Mouse (Mus musculus): ENCODE measurements around the gene Galnt16. TPM values are rescaled to one million over a fixed set of nuclear protein-coding genes. Genes with fewer than 3 reads are reported as not detected.
A peak's percentile ranks its signal among the peaks of the same experiment; 100 is the strongest.

The Galnt16 gene
- polyA plus RNA-seq, 1 experiment from 2014 or later, result 6.3 TPM

DNA sequence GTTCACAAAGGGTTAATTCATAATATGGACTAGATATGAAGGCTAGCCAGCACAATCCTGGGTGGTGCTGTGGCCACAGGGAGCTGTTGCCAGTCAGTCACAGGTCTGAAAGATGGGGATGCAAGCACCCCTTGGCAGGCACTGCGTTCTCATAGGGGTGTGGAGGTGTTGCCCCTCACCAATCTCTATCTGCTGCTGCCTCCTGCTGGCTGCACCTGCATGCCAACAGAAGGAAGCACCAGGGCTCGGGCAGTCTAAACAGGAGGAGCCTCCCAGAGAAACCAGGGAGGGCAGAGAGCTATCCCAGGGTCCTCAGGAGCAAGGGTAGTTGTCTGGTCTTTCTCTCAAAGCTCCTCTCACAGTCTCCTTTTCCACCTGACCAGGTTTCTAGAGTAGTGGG is 66.9 kb downstream of the Galnt16 start:
- H3K4me1 ChIP-seq (replicated peaks; ENCODE audit: control insufficient read depth, insufficient read depth), result no peaks in the 10 kb centered on the region
- DNase-seq (ENCODE audit: low spot score), result peak; percentile 54
- H3K9me3 ChIP-seq (ENCODE audit: control insufficient read depth, low read length), result no peaks in the 10 kb centered on the region
- H3K27ac ChIP-seq (replicated peaks), result no peak overlapping the region
- 11% methylated on average over 2 of the region's 2 CpGs for WGBS
- TF ChIP-seq EP300 (optimal IDR thresholded peaks at IDR 0.05) (no peak), CTCF (IDR thresholded peaks at IDR 0.05; ENCODE audit: low read depth) (peak; percentile 66)
- no peaks in the 10 kb centered on the region for H3K36me3 ChIP-seq (ENCODE audit: control insufficient read depth, insufficient read depth, low read length)
- no peak overlapping the region for H3K4me2 ChIP-seq (replicated peaks; ENCODE audit: low read depth)
- no peak for ATAC-seq (ENCODE audit: low FRiP score, low TSS enrichment)
- no peak overlapping the region for H3K4me3 ChIP-seq (ENCODE audit: low read depth, low read length)
- H3K27me3 ChIP-seq (ENCODE audit: control insufficient read depth, insufficient read depth, low read length), result no peaks in the 10 kb centered on the region
- H3K9ac ChIP-seq (ENCODE audit: low read length), result no peak overlapping the region

DNA sequence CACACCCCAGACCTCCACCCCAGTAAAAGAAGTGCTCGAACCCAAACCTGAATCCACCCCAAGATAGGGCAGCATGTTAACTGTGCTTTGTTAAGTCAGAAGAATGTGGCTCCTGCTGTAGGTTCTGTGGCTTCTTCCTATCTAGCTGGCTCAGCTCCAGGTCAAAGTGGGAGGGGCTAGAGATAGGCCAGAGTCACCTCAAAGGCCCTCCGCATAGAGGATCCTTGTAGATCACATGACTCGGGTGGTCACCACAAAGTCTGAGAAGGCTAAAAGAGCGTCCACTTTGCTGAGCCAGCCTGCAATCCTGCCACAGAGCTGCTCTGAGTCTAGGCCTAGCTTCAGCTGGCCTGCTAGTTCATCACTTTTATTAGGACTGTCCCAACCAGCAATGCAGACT is 76.1 kb downstream of the Galnt16 start:
- H3K4me1 ChIP-seq (replicated peaks; ENCODE audit: control insufficient read depth, insufficient read depth), result no peaks in the 10 kb centered on the region
- no peak for DNase-seq (ENCODE audit: low spot score)
- no peak for ATAC-seq (ENCODE audit: low FRiP score, low TSS enrichment)
- TF ChIP-seq EP300 (optimal IDR thresholded peaks at IDR 0.05), result no peak
- TF ChIP-seq CTCF (IDR thresholded peaks at IDR 0.05; ENCODE audit: low read depth), result no peak
- no peaks in the 10 kb centered on the region for H3K9me3 ChIP-seq (ENCODE audit: control insufficient read depth, low read length)
- no peak overlapping the region for H3K4me3 ChIP-seq (ENCODE audit: low read depth, low read length)
- no peaks in the 10 kb centered on the region for H3K27me3 ChIP-seq (ENCODE audit: control insufficient read depth, insufficient read depth, low read length)
- H3K36me3 ChIP-seq (ENCODE audit: control insufficient read depth, insufficient read depth, low read length), result no peaks in the 10 kb centered on the region
- no peak overlapping the region for H3K9ac ChIP-seq (ENCODE audit: low read length)
- no peak overlapping the region for H3K27ac ChIP-seq (replicated peaks)
- 74% methylated on average over 4 of the region's 4 CpGs for WGBS
- H3K4me2 ChIP-seq (replicated peaks; ENCODE audit: low read depth), result no peak overlapping the region

DNA sequence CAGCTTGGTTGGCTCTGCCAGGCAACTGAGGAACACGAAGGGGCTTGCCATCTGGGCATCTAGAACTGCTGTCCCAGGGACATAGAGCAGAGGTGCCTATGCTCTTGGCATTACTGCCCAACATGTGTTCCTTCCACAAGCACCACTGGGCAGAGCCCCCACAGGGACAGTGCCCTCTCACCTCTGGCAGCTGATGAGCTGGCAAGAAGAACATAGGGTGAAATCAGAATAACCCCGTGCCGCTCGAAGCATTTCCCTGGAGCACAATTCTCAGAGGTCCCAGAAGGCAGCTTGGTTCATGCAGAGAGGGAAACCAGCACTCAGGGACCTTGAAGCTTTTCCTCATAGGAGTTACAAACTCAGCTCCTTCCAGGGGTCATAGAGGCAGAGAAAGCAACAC is 76.7 kb downstream of the Galnt16 start:
- no peak for TF ChIP-seq CTCF (IDR thresholded peaks at IDR 0.05; ENCODE audit: low read depth)
- no peak for TF ChIP-seq EP300 (optimal IDR thresholded peaks at IDR 0.05)
- Histone ChIP-seq H3K9me3 (ENCODE audit: control insufficient read depth, low read length) (no peaks in the 10 kb centered on the region), H3K27me3 (ENCODE audit: control insufficient read depth, insufficient read depth, low read length) (no peaks in the 10 kb centered on the region), H3K36me3 (ENCODE audit: control insufficient read depth, insufficient read depth, low read length) (no peaks in the 10 kb centered on the region), H3K4me3 (ENCODE audit: low read depth, low read length) (no peak overlapping the region), H3K9ac (ENCODE audit: low read length) (no peak overlapping the region), H3K4me2 (replicated peaks; ENCODE audit: low read depth) (no peak overlapping the region), H3K4me1 (replicated peaks; ENCODE audit: control insufficient read depth, insufficient read depth) (no peaks in the 10 kb centered on the region), H3K27ac (replicated peaks) (no peak overlapping the region)
- DNase-seq (ENCODE audit: low spot score), result no peak
- no peak for ATAC-seq (ENCODE audit: low FRiP score, low TSS enrichment)
- WGBS, result 86% methylated on average over 4 of the region's 4 CpGs

- no peak for ATAC-seq (ENCODE audit: low FRiP score, low TSS enrichment)
- H3K9me3 ChIP-seq (ENCODE audit: control insufficient read depth, low read length), result no peaks in the 10 kb centered on the region
- no peak overlapping the region for H3K4me3 ChIP-seq (ENCODE audit: low read depth, low read length)
- DNase-seq (ENCODE audit: low spot score), result no peak
- no peak overlapping the region for H3K9ac ChIP-seq (ENCODE audit: low read length)
- WGBS, result 92% methylated on average over 4 of the region's 4 CpGs
- no peaks in the 10 kb centered on the region for H3K27me3 ChIP-seq (ENCODE audit: control insufficient read depth, insufficient read depth, low read length)
- no peaks in the 10 kb centered on the region for H3K4me1 ChIP-seq (replicated peaks; ENCODE audit: control insufficient read depth, insufficient read depth)
- no peak overlapping the region for H3K4me2 ChIP-seq (replicated peaks; ENCODE audit: low read depth)
- TF ChIP-seq CTCF (IDR thresholded peaks at IDR 0.05; ENCODE audit: low read depth) (no peak), EP300 (optimal IDR thresholded peaks at IDR 0.05) (no peak)
- H3K27ac ChIP-seq (replicated peaks), result no peak overlapping the region
- no peaks in the 10 kb centered on the region for H3K36me3 ChIP-seq (ENCODE audit: control insufficient read depth, insufficient read depth, low read length)
These were observed 77.5 kb downstream of the Galnt16 start for GRCm38 (mm10) chr12:80595566-80595965.

GRCm38 (mm10) chr12:80595968-80596367 is 77.9 kb downstream of the Galnt16 start:
- no peak overlapping the region for H3K4me3 ChIP-seq (ENCODE audit: low read depth, low read length)
- no peak overlapping the region for H3K27ac ChIP-seq (replicated peaks)
- WGBS, result 61% methylated on average over 4 of the region's 4 CpGs
- H3K4me2 ChIP-seq (replicated peaks; ENCODE audit: low read depth), result no peak overlapping the region
- TF ChIP-seq CTCF (IDR thresholded peaks at IDR 0.05; ENCODE audit: low read depth) (no peak), EP300 (optimal IDR thresholded peaks at IDR 0.05) (no peak)
- ATAC-seq (ENCODE audit: low FRiP score, low TSS enrichment) (no peak), DNase-seq (ENCODE audit: low spot score) (no peak)
- H3K9me3 ChIP-seq (ENCODE audit: control insufficient read depth, low read length), result no peaks in the 10 kb centered on the region
- H3K27me3 ChIP-seq (ENCODE audit: control insufficient read depth, insufficient read depth, low read length), result no peaks in the 10 kb centered on the region
- no peaks in the 10 kb centered on the region for H3K36me3 ChIP-seq (ENCODE audit: control insufficient read depth, insufficient read depth, low read length)
- no peaks in the 10 kb centered on the region for H3K4me1 ChIP-seq (replicated peaks; ENCODE audit: control insufficient read depth, insufficient read depth)
- no peak overlapping the region for H3K9ac ChIP-seq (ENCODE audit: low read length)

DNA sequence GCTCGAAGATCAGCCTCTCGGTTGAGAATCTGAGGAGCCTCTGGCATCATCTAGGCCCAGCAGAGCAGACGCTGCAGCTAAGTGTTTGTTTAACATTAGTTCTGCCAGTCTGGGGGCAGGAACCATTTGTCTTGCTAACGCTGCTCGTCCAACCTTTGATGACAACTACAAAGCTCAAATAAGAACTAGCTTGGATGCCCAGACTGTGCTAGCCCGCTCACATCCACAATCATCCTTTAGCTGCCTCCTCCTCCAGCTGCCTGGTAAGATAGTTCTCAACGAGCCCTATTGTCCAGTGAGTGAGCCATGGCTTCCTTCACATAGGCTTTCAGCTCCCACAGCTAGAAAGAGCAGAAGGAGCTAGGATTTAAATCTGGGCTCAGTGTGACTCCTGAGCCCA is 80.2 kb downstream of the Galnt16 start:
- no peaks in the 10 kb centered on the region; the same call in 1 of the 2 replicates for H3K4me1 ChIP-seq (replicated peaks; ENCODE audit: control insufficient read depth, insufficient read depth)
- H3K4me2 ChIP-seq (replicated peaks; ENCODE audit: low read depth), result no peak overlapping the region
- no peaks in the 10 kb centered on the region for H3K27me3 ChIP-seq (ENCODE audit: control insufficient read depth, insufficient read depth, low read length)
- no peak for TF ChIP-seq EP300 (optimal IDR thresholded peaks at IDR 0.05)
- peak overlapping the region; percentile 67 for H3K27ac ChIP-seq (replicated peaks)
- H3K4me3 ChIP-seq (ENCODE audit: low read depth, low read length), result no peak overlapping the region
- no peaks in the 10 kb centered on the region for H3K9me3 ChIP-seq (ENCODE audit: control insufficient read depth, low read length)
- no peaks in the 10 kb centered on the region for H3K36me3 ChIP-seq (ENCODE audit: control insufficient read depth, insufficient read depth, low read length)
- H3K9ac ChIP-seq (ENCODE audit: low read length), result no peak overlapping the region
- DNase-seq (ENCODE audit: low spot score) (no peak), ATAC-seq (ENCODE audit: low FRiP score, low TSS enrichment) (no peak)
- WGBS, result 29% methylated on average over 7 of the region's 7 CpGs

Measured in stomach, postnatal 0 days (tissue).